8 mouse cellular contexts compared by ENCODE assay signal in the genomic region with DNA sequence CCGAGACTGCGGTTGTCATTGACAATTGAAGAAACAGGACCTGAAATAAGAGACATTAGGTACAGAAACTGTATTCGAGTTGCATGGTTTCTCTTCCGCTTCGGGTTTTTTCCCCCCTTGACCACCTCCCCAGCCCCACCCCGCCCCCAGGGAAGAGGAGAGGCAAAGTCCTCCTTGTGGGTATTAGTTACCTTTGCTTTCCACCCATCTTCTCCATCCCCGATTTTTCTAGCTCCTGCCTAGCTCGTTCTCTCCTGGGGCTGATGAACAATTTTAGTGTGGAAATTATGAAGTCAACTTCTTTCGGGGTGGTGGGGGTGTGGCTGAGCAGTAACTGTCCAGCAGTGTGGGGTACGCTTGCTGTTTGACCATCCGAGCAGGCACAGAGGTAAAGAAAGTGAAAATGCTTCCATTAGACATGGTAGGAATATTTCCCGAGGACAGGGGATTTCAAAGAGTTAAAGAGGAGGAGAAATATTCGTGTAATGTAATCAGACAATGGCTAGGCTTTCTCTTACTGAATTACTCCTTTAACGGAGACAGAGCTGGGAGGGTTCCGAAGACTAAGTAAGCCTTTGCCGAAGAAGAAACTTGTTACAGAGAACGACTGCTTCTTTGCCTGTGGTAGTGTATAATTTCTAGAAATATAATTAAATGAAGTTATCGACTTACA. TPM values are rescaled to one million over a fixed set of nuclear protein-coding genes. Genes with fewer than 3 reads are reported as not detected.
DNase-seq lines count a peak whose midpoint lies in the region; ATAC-seq and TF ChIP-seq lines count a peak whose summit lies in the region.

No protein-coding gene starts in this region.

- peak overlapping the region; percentile 95 for H3K4me3 ChIP-seq in cerebellum, adult 2 months (replicated peaks; ENCODE audit: insufficient read depth, low read depth, low read length)
- peak overlapping the region; percentile 62 for H3K4me3 ChIP-seq in forebrain, embryonic 14.5 days (ENCODE audit: low read depth, low read length)
- peak overlapping the region; percentile 11; the same call in 1 of the 2 replicates for H3K4me3 ChIP-seq in liver, embryonic 15.5 days (replicated peaks)

- peak; percentile 12 to 18 for DNase-seq in layer of hippocampus, postnatal 14 days (ENCODE audit: low spot score in 2 of 2)
- no peak for DNase-seq in layer of hippocampus, postnatal 25 days (ENCODE audit: extremely low spot score in 1 of 2, low spot score in 1 of 2)
- DNase-seq in cerebellum, adult 2 months: peak in 1 of 2 experiments; percentile 34
- peak; percentile 61 for DNase-seq in forebrain, embryonic 14.5 days (ENCODE audit: low spot score)
- DNase-seq in spleen, postnatal 14 days (ENCODE audit: low spot score in 2 of 2): no peak
- no peak for DNase-seq in spleen, postnatal 10 days (ENCODE audit: low spot score in 2 of 2)

- 3% methylated on average over 17 of the region's 18 CpGs for WGBS in cerebellum, adult 2 months
- 6% methylated on average over 17 of the region's 18 CpGs for WGBS in forebrain, embryonic 14.5 days
- WGBS in liver, embryonic 15.5 days (ENCODE audit: insufficient replicate concordance): 16% methylated on average over 17 of the region's 18 CpGs

- H3K9me3 ChIP-seq in forebrain, embryonic 14.5 days (replicated peaks; ENCODE audit: control insufficient read depth, low read length): no peaks in the 10 kb centered on the region
- no peaks in the 10 kb centered on the region for H3K9me3 ChIP-seq in liver, embryonic 15.5 days (replicated peaks)

- TF ChIP-seq POLR2A in cerebellum, adult 2 months (IDR thresholded peaks at IDR 0.05; ENCODE audit: borderline replicate concordance, insufficient read depth, low read length): no peak

- TF ChIP-seq CTCF in cerebellum, adult 2 months (IDR thresholded peaks at IDR 0.05; ENCODE audit: borderline replicate concordance, insufficient read depth, low read depth, low read length): no peak

- peak; percentile 27 for ATAC-seq in forebrain, embryonic 14.5 days
- ATAC-seq in liver, embryonic 15.5 days (ENCODE audit: insufficient read depth): no peak
- no peak; the same call in 1 of the 2 replicates for ATAC-seq in megakaryocyte progenitor cell, adult 5-6 weeks (replicated peaks; ENCODE audit: poor library complexity)

- no peaks in the 10 kb centered on the region for H3K27me3 ChIP-seq in cerebellum, adult 2 months (ENCODE audit: control insufficient read depth, insufficient read depth, low read length)
- H3K27me3 ChIP-seq in forebrain, embryonic 14.5 days (replicated peaks; ENCODE audit: control insufficient read depth, insufficient read depth, low read length): no peaks in the 10 kb centered on the region
- H3K27me3 ChIP-seq in liver, embryonic 15.5 days: peaks cover 25% of the 10 kb centered on the region

- peak overlapping the region; percentile 75 for H3K9ac ChIP-seq in forebrain, embryonic 14.5 days (ENCODE audit: low read length)
- no peak overlapping the region for H3K9ac ChIP-seq in liver, embryonic 15.5 days

- H3K4me2 ChIP-seq in forebrain, embryonic 14.5 days (ENCODE audit: low read length): peak overlapping the region; percentile 72
- H3K4me2 ChIP-seq in liver, embryonic 15.5 days: peak overlapping the region; percentile 46

- no peaks in the 10 kb centered on the region for H3K36me3 ChIP-seq in forebrain, embryonic 14.5 days (ENCODE audit: control insufficient read depth, insufficient read depth, low read length)
- no peaks in the 10 kb centered on the region for H3K36me3 ChIP-seq in liver, embryonic 15.5 days (replicated peaks)

- no peaks in the 10 kb centered on the region; the same call in 1 of the 2 replicates for H3K4me1 ChIP-seq in cerebellum, adult 2 months (ENCODE audit: control insufficient read depth, insufficient read depth, low read length)
- no peaks in the 10 kb centered on the region for H3K4me1 ChIP-seq in forebrain, embryonic 14.5 days (ENCODE audit: control insufficient read depth, insufficient read depth, low read length)
- no peaks in the 10 kb centered on the region for H3K4me1 ChIP-seq in liver, embryonic 15.5 days (replicated peaks)

- H3K27ac ChIP-seq in cerebellum, adult 2 months (ENCODE audit: insufficient read depth, low read length): peak overlapping the region; percentile 76
- H3K27ac ChIP-seq in forebrain, embryonic 14.5 days (ENCODE audit: low read depth, low read length): peak overlapping the region; percentile 90
- no peak overlapping the region for H3K27ac ChIP-seq in liver, embryonic 15.5 days (replicated peaks)

RNA-seq across cellular contexts. Expression of gene Ppfia2, which starts 0.5 kb away (rescaled TPM):
- 100 to 1,000 TPM; 117 to 125 TPM for total RNA-seq in layer of hippocampus, postnatal 14 days (2021)
- 100 to 1,000 TPM; 116 to 138 TPM for total RNA-seq in layer of hippocampus, postnatal 25 days (2021)
- 24.3 and 25.8 TPM in 2 replicates for polyA plus RNA-seq in cerebellum, adult 2 months (2012; rRNA removed)
- polyA plus RNA-seq in forebrain, embryonic 14.5 days (2014; fragmentation: Nextera tagmentation; extraction: Ambion mirVana): 24.1 and 36.1 TPM in 2 replicates
- polyA plus RNA-seq in liver, embryonic 15.5 days (2015; fragmentation: Nextera tagmentation; extraction: Ambion mirVana): 0.01 and 0.03 TPM in 2 replicates
- not detected in 2 replicates for total RNA-seq in megakaryocyte progenitor cell, adult 5-6 weeks (2015)
- not detected in 2 replicates for total RNA-seq in megakaryocyte progenitor cell, adult 5-6 weeks (2017)

Comparison
In these comparisons a context has a peak if more than half of its experiments do, and no peak if none do; other contexts are left out.
1. DNase-seq: peak in layer of hippocampus, postnatal 14 days (2 of 2) and forebrain, embryonic 14.5 days (single experiment); none in layer of hippocampus, postnatal 25 days (0 of 2), spleen, postnatal 14 days (0 of 2) and spleen, postnatal 10 days (0 of 2).
2. H3K4me3 ChIP-seq: peak in every context shown above with its lines; median percentile 95 in cerebellum, adult 2 months; 62 in forebrain, embryonic 14.5 days; 11 in liver, embryonic 15.5 days.
3. RNA of gene Ppfia2, which starts 0.5 kb away (total RNA-seq): 116 to 138 TPM in layer of hippocampus, postnatal 25 days and 117 to 125 TPM in layer of hippocampus, postnatal 14 days; not detected in megakaryocyte progenitor cell, adult 5-6 weeks; every median in the first group is over 100 times any median in the second.